ENCODE assay signal across 9 mouse cellular contexts in the genomic region with DNA sequence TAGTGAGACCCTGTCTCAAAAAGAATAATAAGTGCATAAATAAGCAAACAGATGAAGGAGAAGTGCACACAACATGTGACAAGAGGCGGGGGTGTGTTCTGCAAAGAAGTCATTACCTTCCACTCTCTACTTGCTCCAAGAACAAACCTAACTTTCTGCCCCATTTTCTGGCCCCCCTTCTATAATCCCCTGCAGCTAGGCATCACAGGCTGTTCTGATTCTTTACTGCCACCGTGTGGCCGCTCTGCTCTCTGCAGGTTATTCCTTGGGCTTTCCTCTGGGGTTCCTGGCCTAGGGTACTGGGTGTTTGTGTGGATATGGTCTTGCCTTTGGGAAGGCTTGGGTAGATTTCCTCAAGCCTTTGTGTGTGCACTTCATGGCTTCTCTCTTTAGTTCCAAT. TPM values are rescaled to one million over a fixed set of nuclear protein-coding genes. Genes with fewer than 3 reads are reported as not detected.
DNase-seq lines count a peak whose midpoint lies in the region; ATAC-seq lines count a peak whose summit lies in the region.
"Had no signal": no experiment of that assay in that cellular context is flagged by ENCODE, and none has a peak within 500 bp of the region (broad histone marks: within the 10 kb centered on the region; RNA-seq: fewer than 3 reads in every experiment).

No protein-coding gene starts in this region.

- H3K36me3 ChIP-seq in forebrain, embryonic 12.5 days (replicated peaks): no peaks in the 10 kb centered on the region
- no peaks in the 10 kb centered on the region for H3K36me3 ChIP-seq in lung, embryonic 15.5 days
- H3K36me3 ChIP-seq: limb, embryonic 13.5 days had no signal

- H3K9me3 ChIP-seq in forebrain, embryonic 12.5 days: no peaks in the 10 kb centered on the region
- H3K9me3 ChIP-seq in lung, embryonic 15.5 days: no peaks in the 10 kb centered on the region
- H3K9me3 ChIP-seq: limb, embryonic 13.5 days had no signal

- no peak overlapping the region for H3K9ac ChIP-seq in forebrain, embryonic 12.5 days
- H3K9ac ChIP-seq in lung, embryonic 15.5 days: no peak overlapping the region
- H3K9ac ChIP-seq: limb, embryonic 13.5 days had no signal

- H3K4me1 ChIP-seq in forebrain, embryonic 12.5 days: peaks cover 26% of the 10 kb centered on the region
- H3K4me1 ChIP-seq in lung, embryonic 15.5 days: peaks cover 41% of the 10 kb centered on the region

- H3K4me2 ChIP-seq in forebrain, embryonic 12.5 days: no peak overlapping the region
- H3K4me2 ChIP-seq in lung, embryonic 15.5 days: no peak overlapping the region

- H3K27ac ChIP-seq in forebrain, embryonic 12.5 days: no peak overlapping the region
- peak overlapping the region; percentile 67 for H3K27ac ChIP-seq in lung, embryonic 15.5 days
- H3K27ac ChIP-seq: limb, embryonic 13.5 days had no signal

- intact Hi-C loops in heart, postnatal 14 days (cut with DNase I): loop anchor here (5.0 kb wide), 1 partner anchor 105 kb away; no protein-coding TSS in a partner anchor

- peak; percentile 24 for DNase-seq in MEL-GATA-1-ER (ENCODE audit: extremely low read depth, low read depth)
- peak; percentile 40 for DNase-seq in c-Kit-positive CD71-positive TER-119-negative erythroid progenitor cells, embryonic 14.5 days (ENCODE audit: low read depth)
- peak; percentile 77 to 86 for DNase-seq in heart, postnatal 14 days
- DNase-seq in layer of hippocampus, adult 18-20 months (ENCODE audit: low spot score in 2 of 2): peak; percentile 53 to 86
- DNase-seq in retina, postnatal 1 day: peak; percentile 89
- DNase-seq in urinary bladder, adult 2 months (ENCODE audit: low spot score): peak; percentile 41

- H3K4me3 ChIP-seq in forebrain, embryonic 12.5 days (replicated peaks): no peak overlapping the region
- H3K4me3 ChIP-seq in lung, embryonic 15.5 days: no peak overlapping the region
- H3K4me3 ChIP-seq: limb, embryonic 13.5 days had no signal

- WGBS in forebrain, embryonic 12.5 days: 14% methylated on average over 3 of the region's 3 CpGs
- 12% methylated on average over 3 of the region's 3 CpGs for WGBS in lung, embryonic 15.5 days

- peaks cover 39% of the 10 kb centered on the region for H3K27me3 ChIP-seq in forebrain, embryonic 12.5 days
- no peaks in the 10 kb centered on the region for H3K27me3 ChIP-seq in lung, embryonic 15.5 days
- H3K27me3 ChIP-seq: limb, embryonic 13.5 days had no signal

- ATAC-seq in forebrain, embryonic 12.5 days (ENCODE audit: low FRiP score): 0 out of 2 replicates have a peak, but pooled peaks have one; percentile 9
- ATAC-seq in lung, embryonic 15.5 days (ENCODE audit: borderline replicate concordance, extremely low read depth, low FRiP score, low TSS enrichment): no peak

RNA-seq across cellular contexts. Expression of a gene that starts 3.2 kb away (rescaled TPM):
- polyA plus RNA-seq in forebrain, embryonic 12.5 days (2016; fragmentation: Nextera tagmentation; extraction: Ambion mirVana): 8.6 and 14.9 TPM in 2 replicates
- total RNA-seq in heart, postnatal 14 days (2021): 1 to 10 TPM; 5.9 to 6.6 TPM
- total RNA-seq in layer of hippocampus, adult 18-20 months (2021): 1 to 10 TPM; 1.0 to 1.2 TPM
- polyA plus RNA-seq in lung, embryonic 15.5 days (2015; fragmentation: Nextera tagmentation; extraction: Ambion mirVana): 37.9 and 45.3 TPM in 2 replicates
- 15.0 and 18.7 TPM in 2 replicates for polyA plus RNA-seq in urinary bladder, adult 2 months (2012; rRNA removed)

RNA-seq across cellular contexts. Expression of a gene that starts 34.8 kb away (rescaled TPM):
- polyA plus RNA-seq in forebrain, embryonic 12.5 days (2016; fragmentation: Nextera tagmentation; extraction: Ambion mirVana): 1.3 and 2.7 TPM in 2 replicates
- 1 to 10 TPM; 1.8 to 5.0 TPM for total RNA-seq in heart, postnatal 14 days (2021)
- total RNA-seq in layer of hippocampus, adult 18-20 months (2021): 10 to 100 TPM; 28.5 to 30.3 TPM
- 1.1 and 1.2 TPM in 2 replicates for polyA plus RNA-seq in lung, embryonic 15.5 days (2015; fragmentation: Nextera tagmentation; extraction: Ambion mirVana)
- polyA plus RNA-seq in urinary bladder, adult 2 months (2012; rRNA removed): 0.27 and 0.70 TPM in 2 replicates

RNA-seq across cellular contexts. Expression of a gene that starts 44.3 kb away (rescaled TPM):
- 57.2 and 61.0 TPM in 2 replicates for polyA plus RNA-seq in forebrain, embryonic 12.5 days (2016; fragmentation: Nextera tagmentation; extraction: Ambion mirVana)
- total RNA-seq in heart, postnatal 14 days (2021): 10 to 100 TPM; 47.6 to 49.5 TPM
- 10 to 100 TPM; 74.2 to 88.4 TPM for total RNA-seq in layer of hippocampus, adult 18-20 months (2021)
- polyA plus RNA-seq in lung, embryonic 15.5 days (2015; fragmentation: Nextera tagmentation; extraction: Ambion mirVana): 37.8 and 40.9 TPM in 2 replicates
- 63.5 and 67.8 TPM in 2 replicates for polyA plus RNA-seq in urinary bladder, adult 2 months (2012; rRNA removed)

RNA-seq across cellular contexts. Expression of a gene that starts 56.0 kb away (rescaled TPM):
- polyA plus RNA-seq in forebrain, embryonic 12.5 days (2016; fragmentation: Nextera tagmentation; extraction: Ambion mirVana): not detected in 2 replicates
- total RNA-seq in heart, postnatal 14 days (2021): under 1 TPM in 1 of 2 experiments, not detected in 1; 0.48 TPM
- total RNA-seq in layer of hippocampus, adult 18-20 months (2021): not detected
- not detected in 2 replicates for polyA plus RNA-seq in lung, embryonic 15.5 days (2015; fragmentation: Nextera tagmentation; extraction: Ambion mirVana)
- 0.25 and 0.66 TPM in 2 replicates for polyA plus RNA-seq in urinary bladder, adult 2 months (2012; rRNA removed)
- polyA plus RNA-seq: limb, embryonic 13.5 days had no signal

Comparison
In these comparisons a context has a peak if more than half of its experiments do, and no peak if none do; other contexts are left out.
1. DNase-seq: peak in every context shown above with its lines; median percentile 89 in retina, postnatal 1 day; 82 in heart, postnatal 14 days; 70 in layer of hippocampus, adult 18-20 months; 41 in urinary bladder, adult 2 months; 40 in c-Kit-positive CD71-positive TER-119-negative erythroid progenitor cells, embryonic 14.5 days; 24 in MEL-GATA-1-ER.